ENCODE assay signal across 12 mouse cellular contexts in genomic region chr4:130553121-130553448, GRCm38 (mm10). TPM values are rescaled to one million over a fixed set of nuclear protein-coding genes. Genes with fewer than 3 reads are reported as not detected.
DNase-seq lines count a peak whose midpoint lies in the region; ATAC-seq lines count a peak whose summit lies in the region.
"Had no signal": no experiment of that assay in that cellular context is flagged by ENCODE, and none has a peak within 500 bp of the region (broad histone marks: within the 10 kb centered on the region; RNA-seq: fewer than 3 reads in every experiment).

No protein-coding gene starts in this region.

- ATAC-seq in forebrain, embryonic 12.5 days (ENCODE audit: low FRiP score): 0 out of 2 replicates have a peak, but pooled peaks have one; percentile 15
- ATAC-seq in forebrain, embryonic 16.5 days: no peak
- ATAC-seq in megakaryocyte-erythroid progenitor cell, adult 5-6 weeks (replicated peaks; ENCODE audit: low FRiP score, low TSS enrichment, poor library complexity, severe bottlenecking): peak; percentile 60
- ATAC-seq: CD4-positive, CD25-positive, alpha-beta regulatory T cell, adult 4 months had no signal

- H3K36me3 ChIP-seq in forebrain, embryonic 12.5 days (replicated peaks): peaks cover 3% of the 10 kb centered on the region; the same call in 1 of the 2 replicates
- no peaks in the 10 kb centered on the region for H3K36me3 ChIP-seq in forebrain, embryonic 16.5 days (ENCODE audit: control insufficient read depth, insufficient read depth)
- peaks cover 31% of the 10 kb centered on the region for H3K36me3 ChIP-seq in hindbrain, embryonic 10.5 days
- H3K36me3 ChIP-seq: heart, embryonic 13.5 days had no signal

- no peak overlapping the region for H3K4me2 ChIP-seq in forebrain, embryonic 12.5 days
- no peak overlapping the region for H3K4me2 ChIP-seq in forebrain, embryonic 16.5 days (ENCODE audit: low read length)

- intact Hi-C loops in left cerebral cortex, postnatal 14 days (cut with DNase I): no loop called here

- peaks cover 84% of the 10 kb centered on the region for H3K4me1 ChIP-seq in forebrain, embryonic 12.5 days
- H3K4me1 ChIP-seq in forebrain, embryonic 16.5 days (replicated peaks; ENCODE audit: control insufficient read depth, insufficient read depth, low read length): peaks cover 42% of the 10 kb centered on the region
- peaks cover 90% of the 10 kb centered on the region for H3K4me1 ChIP-seq in hindbrain, embryonic 10.5 days (replicated peaks)

- peaks cover 4% of the 10 kb centered on the region; the same call in 1 of the 2 replicates for H3K9me3 ChIP-seq in forebrain, embryonic 12.5 days
- no peaks in the 10 kb centered on the region for H3K9me3 ChIP-seq in forebrain, embryonic 16.5 days (ENCODE audit: control insufficient read depth, low read length)
- 0 out of 2 replicates have a peak, but pooled peaks cover 3% of the 10 kb centered on the region for H3K9me3 ChIP-seq in hindbrain, embryonic 10.5 days
- H3K9me3 ChIP-seq: heart, embryonic 13.5 days had no signal

- no peaks in the 10 kb centered on the region for H3K27me3 ChIP-seq in forebrain, embryonic 12.5 days
- H3K27me3 ChIP-seq in forebrain, embryonic 16.5 days (replicated peaks; ENCODE audit: control insufficient read depth, insufficient read depth, low read length): no peaks in the 10 kb centered on the region
- no peaks in the 10 kb centered on the region for H3K27me3 ChIP-seq in hindbrain, embryonic 10.5 days (ENCODE audit: insufficient read depth, poor library complexity, severe bottlenecking)
- H3K27me3 ChIP-seq: heart, embryonic 13.5 days had no signal

- peak overlapping the region; percentile 83 for H3K27ac ChIP-seq in forebrain, embryonic 12.5 days
- H3K27ac ChIP-seq in forebrain, embryonic 16.5 days (ENCODE audit: low read length): no peak overlapping the region
- H3K27ac ChIP-seq in hindbrain, embryonic 10.5 days: peak overlapping the region; percentile 82
- H3K27ac ChIP-seq: heart, embryonic 13.5 days; liver, embryonic 14.5 days had no signal

- H3K9ac ChIP-seq in forebrain, embryonic 12.5 days: no peak overlapping the region
- no peak overlapping the region for H3K9ac ChIP-seq in forebrain, embryonic 16.5 days (replicated peaks; ENCODE audit: low read depth, low read length)
- H3K9ac ChIP-seq: heart, embryonic 13.5 days; liver, embryonic 14.5 days had no signal

- 38% methylated on average over 6 of the region's 6 CpGs for WGBS in forebrain, embryonic 12.5 days
- 16% methylated on average over 6 of the region's 6 CpGs for WGBS in forebrain, embryonic 16.5 days
- 60% methylated on average over 6 of the region's 6 CpGs for WGBS in hindbrain, embryonic 10.5 days

- peak; percentile 66 for DNase-seq in MN1 (ENCODE audit: low spot score)
- no peak for DNase-seq in hindbrain, embryonic 10.5 days (ENCODE audit: low spot score)
- no peak for DNase-seq in layer of hippocampus, postnatal 25 days (ENCODE audit: extremely low spot score in 1 of 2, low spot score in 1 of 2)
- DNase-seq in left cerebral cortex, postnatal 14 days (ENCODE audit: low spot score in 2 of 2): no peak
- no peak for DNase-seq in adrenal gland, postnatal 14 days

- H3K4me3 ChIP-seq in forebrain, embryonic 12.5 days (replicated peaks): no peak overlapping the region
- H3K4me3 ChIP-seq in forebrain, embryonic 16.5 days (replicated peaks; ENCODE audit: low read length): no peak overlapping the region
- H3K4me3 ChIP-seq in hindbrain, embryonic 10.5 days: no peak overlapping the region
- H3K4me3 ChIP-seq: erythroblast, embryonic 14.5 days; heart, embryonic 13.5 days had no signal

RNA-seq across cellular contexts. Expression of gene Nkain1, which starts 20.9 kb away (rescaled TPM):
- 7.0 and 11.0 TPM in 2 replicates for polyA plus RNA-seq in forebrain, embryonic 12.5 days (2016; fragmentation: Nextera tagmentation; extraction: Ambion mirVana)
- 7.1 and 8.1 TPM in 2 replicates for polyA plus RNA-seq in forebrain, embryonic 16.5 days (2015; fragmentation: Nextera tagmentation; extraction: Ambion mirVana)
- 5.9 and 14.4 TPM in 2 replicates for polyA plus RNA-seq in hindbrain, embryonic 10.5 days (2016; fragmentation: Nextera tagmentation; extraction: Ambion mirVana)
- 0.44 TPM in 1 of 2 replicates, not detected in the other for total RNA-seq in megakaryocyte-erythroid progenitor cell, adult 5-6 weeks (2014; fragmentation: Nextera tagmentation)
- not detected in 2 replicates for total RNA-seq in megakaryocyte-erythroid progenitor cell, adult 5-6 weeks (2017)
- 10 to 100 TPM; 37.1 to 47.1 TPM for total RNA-seq in layer of hippocampus, postnatal 25 days (2021)
- 10 to 100 TPM; 32.9 to 38.5 TPM for total RNA-seq in left cerebral cortex, postnatal 14 days (2021)
- total RNA-seq in adrenal gland, postnatal 14 days (2021): 6.6 and 7.4 TPM in 2 replicates
- polyA plus RNA-seq: CD4-positive, CD25-positive, alpha-beta regulatory T cell, adult 4 months; erythroblast, embryonic 14.5 days had no signal
